Mouse (Mus musculus) activated CD4-positive, CD25-positive, alpha-beta regulatory T cell, adult 4 months (primary cell): ENCODE data around the gene 2010111I01Rik. TPM values are rescaled to one million over a fixed set of nuclear protein-coding genes. Genes with fewer than 3 reads are reported as not detected.

Source experiments
- ATAC-seq: one replicate; pipeline ENCODE4 v1.8.0; 2017
- polyA plus RNA-seq, 2 experiments: library from polyadenylated mRNA; unstranded; fragments of 100-300 nt; shearing (Covaris generic); gene quantifications; one replicate each; pipeline ENCODE4 v1.2.1; 2017

Gene 2010111I01Rik
- polyA plus RNA-seq, 2 experiments from 2014 or later = 210 to 226 TPM

DNA sequence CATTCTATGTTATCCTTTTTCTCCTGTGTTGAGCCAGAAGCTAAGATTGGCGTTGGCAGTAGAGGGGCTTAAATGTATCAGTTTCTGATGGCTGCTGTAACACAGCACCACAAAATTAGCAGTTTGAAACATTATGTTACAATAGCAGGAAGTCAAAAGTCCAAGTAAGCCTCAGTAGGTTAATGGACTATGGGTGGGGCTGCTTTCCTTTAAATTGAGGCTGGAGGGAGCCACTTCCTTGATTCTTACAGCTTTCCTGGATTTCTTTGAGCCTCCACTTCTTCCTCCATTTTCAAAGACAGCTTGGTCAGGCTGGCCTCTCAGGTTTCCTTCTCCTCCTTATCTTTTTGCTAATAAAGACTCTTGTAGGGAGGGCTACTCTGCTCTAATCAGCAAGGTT, 304.1 kb downstream of the 2010111I01Rik start:
- ATAC-seq = no peak

DNA sequence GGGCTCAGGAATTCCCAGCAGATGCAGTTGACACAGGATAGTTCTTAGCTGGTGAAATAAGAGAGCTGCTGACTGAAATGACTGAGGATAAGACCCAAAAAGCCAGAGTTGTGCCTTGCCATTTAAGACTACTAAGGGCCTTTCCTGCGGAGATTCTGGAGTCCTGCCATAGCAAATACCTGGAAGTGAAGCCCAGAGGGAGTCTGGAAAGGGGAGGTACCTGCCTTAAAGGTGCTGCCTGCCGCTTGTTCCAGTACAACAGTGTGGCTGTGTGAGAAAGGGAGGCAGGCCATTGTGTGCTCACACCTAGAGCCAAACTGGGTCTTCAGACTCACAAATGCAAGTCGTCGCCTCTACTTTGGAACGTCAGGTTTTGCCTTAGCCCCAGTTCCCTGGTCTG, 305.5 kb downstream of the 2010111I01Rik start:
- ATAC-seq = no peak

DNA sequence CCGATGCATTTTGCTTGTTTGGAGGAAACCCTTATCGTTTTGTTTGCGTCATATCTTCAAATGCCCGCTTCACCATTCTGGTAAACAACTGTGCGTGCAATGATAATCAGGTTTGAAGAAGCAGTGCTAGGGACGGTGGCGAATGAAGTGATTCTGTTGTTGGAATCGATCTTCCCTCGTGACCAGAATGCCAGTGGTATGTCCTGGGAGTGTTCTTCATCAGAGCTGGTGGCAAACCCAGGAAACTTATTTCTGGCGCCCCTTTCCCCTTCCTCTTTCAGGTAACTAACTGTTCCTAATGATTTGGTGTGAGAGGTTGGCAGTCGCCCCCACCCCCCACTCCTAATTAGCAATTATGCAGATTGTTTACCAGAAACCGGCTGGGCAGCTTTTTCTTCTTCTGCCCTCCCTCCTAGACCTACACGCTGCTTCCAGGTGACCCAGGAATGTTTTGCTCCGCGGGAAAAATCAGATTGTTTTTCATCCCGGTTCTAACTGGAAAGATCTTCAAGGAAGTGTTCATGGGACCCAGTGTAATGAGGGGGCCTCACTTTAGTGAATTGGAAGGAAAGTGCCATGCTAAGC, 307.4 kb downstream of the 2010111I01Rik start:
- no peak for ATAC-seq

DNA sequence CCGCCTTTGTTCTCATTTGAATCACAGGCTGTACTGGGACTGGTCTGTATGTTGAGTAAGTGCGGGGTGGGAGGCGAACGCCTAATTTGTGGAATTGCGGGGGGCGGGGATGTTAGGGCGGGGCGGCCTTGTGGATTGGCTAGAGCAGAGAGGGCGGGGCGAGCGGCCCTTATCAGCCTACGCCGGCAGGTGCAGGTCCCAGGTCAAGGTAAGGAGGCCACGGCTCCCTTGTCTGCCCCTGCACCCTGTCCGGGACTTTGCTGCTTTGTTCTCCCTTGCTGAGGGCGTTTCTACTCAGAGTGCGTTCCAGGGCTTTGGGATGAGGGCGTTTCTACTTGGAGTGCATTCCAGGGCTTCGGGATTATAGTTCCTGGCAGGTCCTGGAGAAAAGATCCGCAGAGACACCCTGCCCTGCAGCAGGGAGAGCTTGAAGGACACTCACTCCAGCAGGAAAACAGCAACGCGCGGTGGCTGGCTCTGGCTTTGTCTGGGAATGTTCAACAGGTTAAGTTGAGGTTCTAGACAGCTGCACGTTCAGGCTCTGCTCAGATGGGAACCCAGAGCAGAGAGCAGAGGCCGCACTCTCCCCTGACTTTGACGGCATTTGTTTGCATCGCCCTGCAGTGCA, 308.0 kb downstream of the 2010111I01Rik start:
- no peak for ATAC-seq

DNA sequence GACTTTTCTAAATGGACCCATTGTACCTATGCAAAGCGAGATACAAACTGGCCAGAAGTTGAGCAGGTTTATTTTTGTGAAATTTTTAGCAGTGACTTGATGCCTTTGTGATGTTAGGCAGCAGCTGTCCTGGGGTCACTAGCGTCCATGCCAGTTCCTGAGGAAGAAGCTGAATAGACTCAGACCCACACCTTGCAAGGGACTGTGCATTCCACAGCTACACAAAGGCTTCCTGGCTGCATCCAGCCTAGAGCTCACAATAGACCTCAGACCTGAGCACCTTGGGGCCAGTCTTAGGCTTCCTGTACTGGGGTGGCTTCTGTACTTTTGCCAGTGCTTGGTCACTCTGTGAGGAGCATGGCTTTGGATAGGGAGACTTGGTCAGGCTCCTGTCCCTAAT, 309.2 kb downstream of the 2010111I01Rik start:
- ATAC-seq = no peak

DNA sequence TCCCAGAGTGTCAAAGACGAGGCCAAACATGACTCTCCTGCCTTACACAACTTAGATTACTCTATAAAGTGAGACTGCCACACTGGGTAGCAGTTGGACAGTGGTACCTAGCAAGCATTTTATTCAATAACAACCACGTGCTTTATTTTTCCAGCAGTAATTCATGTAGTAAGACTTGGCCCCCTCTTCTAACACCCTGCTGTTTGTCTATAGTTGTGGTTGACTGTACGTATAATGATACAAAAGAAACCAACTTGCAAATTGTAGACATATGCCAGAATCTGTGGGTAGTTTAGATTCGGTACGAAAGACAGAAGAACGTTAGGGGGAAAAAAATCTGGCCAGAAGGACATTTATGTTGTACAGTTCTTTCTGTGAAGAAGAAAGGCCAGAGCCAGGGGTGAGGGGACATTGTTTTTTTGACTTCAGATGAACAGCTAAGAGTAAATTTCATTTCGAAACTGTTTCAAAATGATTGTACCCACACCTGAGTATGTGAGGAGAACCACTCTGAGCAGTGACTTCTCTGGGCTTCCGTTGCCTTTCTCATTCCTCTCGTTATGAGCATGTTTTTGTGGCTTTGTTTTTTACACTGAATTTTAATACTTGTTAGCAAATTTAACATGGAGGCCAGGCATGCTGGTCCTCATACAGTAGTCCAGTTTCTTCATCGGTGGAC, 309.9 kb downstream of the 2010111I01Rik start:
- ATAC-seq = peak; percentile 65

DNA sequence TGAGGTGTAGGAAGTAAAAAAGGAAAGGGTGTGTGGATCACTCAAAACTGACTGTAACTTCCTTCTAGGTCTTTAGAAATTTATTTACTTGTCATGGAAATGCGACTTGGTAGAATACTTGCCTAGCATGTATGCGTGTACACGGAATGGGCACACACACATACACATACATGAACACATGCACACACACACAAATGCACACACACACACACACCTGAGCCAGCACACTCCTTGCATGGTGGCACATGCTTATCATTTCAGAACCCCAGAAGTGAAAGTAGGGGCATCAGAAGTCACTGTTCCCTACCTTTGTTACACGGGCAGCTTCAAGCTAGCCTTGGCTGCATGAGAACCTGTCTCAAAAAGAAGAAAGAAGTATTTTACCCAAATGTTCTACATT, 311.7 kb downstream of the 2010111I01Rik start:
- ATAC-seq = no peak

DNA sequence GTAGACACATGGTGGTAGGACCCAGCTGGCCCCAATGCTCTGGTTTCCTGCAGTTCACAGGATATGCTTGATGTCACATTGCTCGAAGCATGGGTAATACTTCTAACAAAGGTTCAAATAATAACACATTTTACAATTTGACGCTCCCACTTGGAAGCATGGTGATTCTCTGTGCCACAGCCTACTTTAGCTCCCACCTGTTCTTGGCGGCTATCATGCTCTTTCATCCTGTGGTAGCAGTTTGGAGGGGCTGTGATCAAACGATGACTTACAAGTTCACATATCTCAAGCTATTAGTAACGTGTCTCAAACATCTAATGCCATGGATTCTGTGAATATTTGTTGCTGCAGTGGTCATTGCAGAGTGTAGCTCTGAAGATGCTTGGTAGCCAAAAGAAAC, 312.6 kb downstream of the 2010111I01Rik start:
- ATAC-seq = peak; percentile 25

DNA sequence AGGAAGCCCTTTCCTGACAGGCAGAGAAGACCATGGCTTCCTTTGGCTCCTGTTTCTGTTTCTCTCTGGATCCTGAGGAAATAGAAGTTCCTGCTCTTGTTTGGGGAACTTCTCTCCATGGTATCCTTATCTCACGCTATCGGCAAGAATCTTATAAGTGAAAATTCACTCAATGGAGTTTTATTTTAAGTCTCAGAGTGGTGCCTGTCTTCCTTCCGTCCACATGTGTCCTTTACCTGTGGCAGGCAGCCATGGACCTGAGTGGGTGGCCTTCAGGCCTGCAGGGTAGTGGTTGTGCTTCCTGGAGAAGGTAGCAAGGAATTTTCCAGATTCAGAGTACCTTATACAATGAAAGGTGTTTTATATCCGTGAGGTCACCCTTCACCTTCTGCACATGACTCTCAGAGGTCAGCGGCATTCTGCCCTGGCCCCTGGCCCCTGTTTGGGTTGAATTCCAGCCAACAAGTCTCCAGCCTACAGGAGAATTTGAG, 313.5 kb downstream of the 2010111I01Rik start:
- ATAC-seq = no peak

DNA sequence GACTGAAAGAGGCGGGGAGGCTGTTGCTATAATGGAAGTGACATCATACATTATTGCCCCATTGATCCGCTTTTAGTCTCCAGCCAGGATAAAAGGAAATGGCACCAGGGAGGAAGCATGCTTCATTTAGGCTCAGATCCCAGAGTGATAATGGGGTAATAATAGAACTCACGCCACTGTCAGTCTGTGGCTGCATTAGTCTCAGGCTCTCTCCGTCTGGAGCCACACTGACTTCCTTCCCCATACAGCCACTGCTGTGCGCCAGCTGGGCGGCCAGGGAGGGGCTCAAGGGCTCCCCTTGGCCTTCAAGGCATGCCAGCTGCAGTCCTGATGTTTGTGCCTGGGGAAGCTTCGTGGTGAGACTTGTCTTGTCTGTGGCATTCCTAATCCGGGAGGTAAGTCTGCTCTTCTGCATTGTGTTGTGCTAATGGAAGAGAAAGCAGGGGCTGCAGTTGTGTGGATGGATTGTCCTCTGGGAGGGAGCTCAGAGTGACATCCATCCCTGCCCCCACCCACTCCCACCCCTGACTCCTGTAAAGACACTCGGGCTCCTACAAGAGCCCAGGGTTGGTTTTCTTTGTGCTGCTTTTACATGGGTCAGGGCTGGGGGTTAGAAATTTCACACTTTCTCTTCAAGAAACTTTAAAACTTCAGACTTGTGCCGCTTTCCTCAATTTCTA, 314.2 kb downstream of the 2010111I01Rik start:
- ATAC-seq = no peak

DNA sequence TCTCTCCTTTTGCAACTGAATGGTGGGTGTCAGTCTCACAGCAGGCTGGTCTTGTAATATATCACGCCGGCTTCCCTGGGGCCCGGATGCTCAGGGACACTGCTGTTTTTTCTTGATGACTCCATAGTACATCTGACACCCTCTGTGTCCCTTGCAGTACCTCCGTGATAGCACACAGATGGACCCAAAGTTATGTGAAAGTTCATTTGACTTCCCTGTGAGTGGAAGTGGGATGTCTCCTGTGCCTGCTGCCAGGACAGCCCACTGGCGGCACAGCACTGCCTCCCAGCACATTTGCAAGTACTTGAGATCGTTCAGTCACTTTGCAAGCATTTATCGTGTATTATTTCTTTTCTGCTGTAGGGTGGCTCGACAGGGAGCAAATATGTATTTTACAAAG, 315.1 kb downstream of the 2010111I01Rik start:
- no peak for ATAC-seq

DNA sequence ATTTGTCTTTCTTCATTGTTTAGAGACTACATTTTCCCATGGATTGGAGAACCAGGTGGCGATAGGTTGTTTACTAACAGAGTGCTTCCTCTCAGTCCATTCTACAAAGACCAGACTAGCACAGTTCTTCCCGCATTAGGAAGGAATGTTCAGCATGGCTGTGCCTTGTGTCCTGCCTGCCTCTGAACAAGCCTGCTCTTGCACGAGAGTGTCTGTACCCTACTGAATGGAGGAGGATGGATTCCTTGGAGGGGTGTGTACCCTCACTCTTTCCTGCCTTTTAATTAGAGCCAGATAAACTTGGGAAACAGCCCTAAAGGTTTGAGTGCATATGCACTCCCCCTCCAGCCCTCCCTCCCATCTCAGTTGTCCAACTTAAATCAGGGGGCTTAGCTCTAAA, 315.7 kb downstream of the 2010111I01Rik start:
- ATAC-seq = no peak

DNA sequence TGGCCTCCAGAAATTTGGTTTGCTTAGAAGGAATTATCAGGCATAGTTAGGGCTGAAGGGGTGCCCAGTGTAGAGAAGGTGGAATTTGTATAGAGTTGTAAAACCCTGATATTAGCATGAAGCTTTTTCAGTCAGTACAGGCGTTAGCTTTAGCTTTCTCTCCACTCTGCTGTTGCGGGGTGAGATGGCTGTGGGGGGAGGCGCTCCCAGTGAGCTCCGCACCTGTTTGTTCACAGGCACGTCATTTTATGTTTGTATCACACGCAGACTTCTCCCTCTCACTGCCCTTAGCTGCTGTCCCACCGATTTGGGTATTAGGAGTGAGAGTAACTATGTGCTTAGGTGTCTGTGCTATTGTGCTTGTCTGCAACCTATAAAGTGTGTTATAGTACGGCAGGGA, 316.5 kb downstream of the 2010111I01Rik start:
- ATAC-seq = no peak

DNA sequence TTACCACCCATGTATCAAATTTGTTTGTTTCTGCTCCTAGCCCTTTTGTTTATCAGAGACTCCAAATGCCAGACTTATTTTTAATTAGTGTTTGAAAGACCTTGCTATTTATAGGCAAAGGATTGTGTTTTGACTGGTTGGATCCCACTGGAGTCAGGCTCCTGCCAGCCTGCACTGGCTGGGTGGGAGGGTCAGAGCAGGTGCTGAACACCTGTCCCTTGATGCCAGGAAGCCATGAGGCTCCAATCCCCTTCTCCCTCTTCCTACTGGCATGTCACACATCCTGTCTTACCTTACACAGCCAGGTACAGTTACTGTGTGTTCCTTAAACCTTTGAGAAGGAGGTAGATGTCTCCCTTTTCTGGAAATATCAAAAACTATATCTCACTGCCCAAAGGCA, 318.5 kb downstream of the 2010111I01Rik start:
- ATAC-seq = no peak

DNA sequence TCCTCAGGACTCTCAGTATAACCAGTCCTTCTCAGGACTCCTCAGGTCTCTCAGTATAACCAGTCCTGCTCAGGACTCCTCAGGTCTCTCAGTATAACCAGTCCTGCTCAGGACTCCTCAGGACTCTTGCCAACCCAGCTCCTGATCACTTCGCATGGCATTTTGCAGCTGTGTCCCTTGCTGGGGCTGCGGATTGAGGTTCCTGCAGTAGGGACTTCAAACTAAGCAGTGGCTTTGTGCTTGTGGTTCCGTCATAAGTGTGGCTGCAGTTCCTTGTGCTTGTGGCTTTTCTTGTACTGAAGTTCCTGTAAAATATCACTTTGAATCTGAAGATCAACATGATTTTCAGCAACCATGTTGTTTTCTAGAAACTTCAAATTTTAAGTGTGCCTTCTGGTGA, 320.1 kb downstream of the 2010111I01Rik start:
- ATAC-seq = no peak

DNA sequence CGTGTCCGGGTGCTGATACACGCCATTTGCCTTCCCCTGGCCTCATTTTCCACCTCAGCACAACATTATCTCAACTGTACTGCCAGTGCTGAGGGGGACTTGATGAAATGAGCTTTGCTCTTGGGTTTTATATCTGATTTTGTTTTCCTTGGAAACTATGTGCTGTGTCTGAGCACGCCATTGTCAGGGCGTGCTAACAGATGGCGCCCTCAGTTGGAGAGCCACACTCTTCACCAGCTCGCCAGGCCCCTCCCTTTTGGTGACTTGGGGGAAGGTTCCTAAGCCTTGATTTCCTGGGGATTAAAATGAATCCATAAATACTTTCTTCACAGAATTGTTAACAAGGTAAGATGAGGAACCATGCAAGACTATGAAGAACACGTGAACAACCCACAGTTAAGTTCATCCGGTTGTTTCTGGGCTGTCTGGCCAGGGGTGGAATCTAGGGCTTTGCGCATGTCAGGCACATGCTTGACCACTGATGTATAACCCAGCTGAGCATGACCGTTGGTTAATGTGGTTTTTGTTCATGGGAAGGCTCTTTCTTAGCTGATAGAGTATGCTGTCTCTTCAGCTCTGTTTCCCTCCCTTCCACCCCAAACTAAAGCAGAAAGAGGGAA, 321.9 kb downstream of the 2010111I01Rik start:
- no peak for ATAC-seq

DNA sequence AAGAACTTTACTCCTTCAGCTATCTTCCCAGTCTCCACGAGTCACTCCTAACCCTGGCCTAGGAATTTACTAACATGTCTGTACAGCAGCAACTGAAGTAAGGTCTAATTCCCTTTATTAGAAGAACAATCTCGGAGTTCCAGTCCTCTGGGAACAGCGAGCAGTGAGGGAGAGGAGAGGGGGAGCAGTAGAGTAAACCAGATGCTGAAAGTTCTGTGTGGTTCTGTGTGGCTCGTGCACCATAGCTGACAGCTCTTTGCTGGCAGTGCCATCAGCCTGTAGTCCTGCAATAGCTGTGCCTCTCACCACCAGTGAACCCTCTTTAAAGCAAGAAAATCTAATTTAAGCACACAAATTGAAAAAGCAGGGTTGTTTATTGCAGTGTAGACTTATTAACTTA, 324.5 kb downstream of the 2010111I01Rik start:
- no peak for ATAC-seq

DNA sequence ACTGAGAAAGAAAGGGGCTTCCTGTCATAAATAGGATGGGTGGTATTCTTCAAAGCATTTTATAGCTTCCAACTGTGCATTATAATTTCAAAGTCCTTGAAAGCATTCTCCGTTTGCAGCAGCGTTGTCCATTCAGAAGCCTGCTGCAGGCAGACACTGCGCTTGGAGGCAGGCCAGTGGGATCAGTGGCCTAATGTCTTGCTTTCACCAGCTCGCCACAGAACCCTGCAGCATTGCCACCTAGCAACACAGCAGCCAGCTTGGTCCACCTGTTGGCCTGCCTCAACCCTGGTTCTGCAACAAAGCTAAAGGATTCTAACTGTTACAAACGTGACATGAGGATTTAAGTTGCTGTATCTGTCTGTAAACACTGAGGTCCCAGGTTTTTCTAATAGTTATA, 325.0 kb downstream of the 2010111I01Rik start:
- no peak for ATAC-seq

DNA sequence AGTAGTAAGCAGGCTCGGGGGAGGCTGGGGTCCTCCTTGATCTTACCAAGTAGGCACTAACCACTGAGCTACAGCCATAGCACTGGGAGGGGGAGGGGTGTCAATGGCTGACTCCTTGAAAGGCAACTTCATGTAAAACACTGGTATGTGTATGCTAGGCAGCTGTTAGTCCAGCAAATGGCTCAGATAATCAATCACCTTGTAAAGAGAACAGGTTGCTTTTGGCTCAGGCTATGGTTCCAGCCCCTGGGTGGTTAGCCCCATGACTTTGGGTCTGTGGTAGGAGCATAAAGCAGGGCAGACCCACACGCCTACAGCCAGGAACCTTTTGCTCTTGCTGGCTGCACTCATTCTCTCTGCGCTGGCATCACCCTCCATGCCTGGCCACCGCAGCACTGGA, 325.4 kb downstream of the 2010111I01Rik start:
- ATAC-seq = no peak

DNA sequence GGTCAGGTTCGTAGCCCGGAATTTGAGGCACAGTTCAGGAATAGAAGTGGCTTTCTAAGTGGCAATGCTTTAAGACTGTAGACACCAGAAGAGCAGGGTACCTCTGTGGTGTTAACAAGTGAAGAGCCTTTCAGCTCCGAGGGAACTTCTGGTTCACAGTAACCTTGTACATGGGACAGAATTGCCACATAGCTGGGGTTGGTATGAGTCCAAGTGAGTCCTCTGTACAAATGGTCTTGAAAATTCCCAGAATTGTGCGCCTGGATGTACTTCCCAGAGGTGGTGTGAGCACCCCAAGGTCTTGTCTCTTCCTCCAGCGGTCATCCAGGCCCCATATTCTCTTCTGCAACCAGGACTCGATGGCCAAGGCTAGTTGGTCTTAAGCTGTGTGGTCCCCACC, 326.3 kb downstream of the 2010111I01Rik start:
- ATAC-seq = no peak

DNA sequence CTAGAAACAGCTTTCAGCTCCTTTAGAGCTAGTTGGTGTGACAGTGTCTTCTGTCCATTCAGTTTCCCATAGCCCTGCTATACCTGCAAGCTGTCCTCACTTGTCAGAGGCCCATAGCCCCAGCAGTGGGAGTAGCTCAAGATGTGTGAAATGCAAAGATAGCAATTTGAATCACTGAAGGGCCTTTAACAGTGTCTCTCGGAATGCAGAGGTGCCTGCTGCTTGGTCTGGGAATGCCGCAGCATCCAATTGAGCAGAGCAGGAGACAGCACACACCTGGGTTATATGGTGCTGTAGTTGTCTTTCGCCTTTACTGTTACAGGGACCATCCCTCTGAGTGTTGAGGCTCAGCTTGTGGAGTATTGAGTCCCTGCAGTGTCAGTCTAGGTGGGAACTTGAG, 329.0 kb downstream of the 2010111I01Rik start:
- no peak for ATAC-seq

DNA sequence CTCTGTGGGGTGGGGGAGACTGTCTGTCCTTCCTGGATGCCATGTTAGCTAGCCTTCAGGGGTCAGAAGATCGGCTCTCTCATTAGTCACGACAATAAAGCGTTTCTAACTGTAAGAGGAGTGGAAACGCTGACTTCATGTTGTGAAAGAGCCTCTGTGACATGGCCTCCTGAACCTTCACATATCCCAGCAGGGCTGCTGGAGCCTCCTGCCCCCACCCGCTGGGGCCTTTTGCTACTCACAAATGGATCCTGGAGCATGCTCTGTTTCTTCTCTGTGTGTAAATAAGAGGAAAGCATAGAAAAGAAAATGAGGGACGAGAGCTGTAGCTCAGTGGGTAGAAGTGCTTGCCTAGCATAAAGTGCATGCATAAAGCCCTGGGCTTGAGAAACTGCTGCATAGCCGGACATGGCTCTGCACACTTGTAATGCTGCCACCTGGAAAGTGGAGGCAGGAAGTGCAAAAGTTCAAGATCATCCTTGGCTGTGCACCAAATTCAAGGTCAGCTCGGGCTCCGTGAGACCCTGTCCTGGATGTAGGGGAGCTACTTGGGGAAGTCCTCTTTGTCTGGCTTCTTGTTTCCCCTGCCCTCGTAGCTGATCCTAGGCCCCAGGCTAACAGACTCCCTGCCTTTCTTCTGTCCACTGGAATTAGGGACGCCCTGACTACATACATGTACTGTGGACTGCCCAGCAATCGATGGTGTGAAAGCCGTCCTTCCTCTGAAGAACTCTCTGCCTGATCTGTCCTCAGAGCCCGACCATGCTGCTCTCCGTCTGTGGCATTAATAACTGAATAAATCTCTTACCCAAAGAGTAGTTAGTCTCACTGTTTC, 329.9 kb downstream of the 2010111I01Rik start:
- ATAC-seq = no peak
